Mouse (Mus musculus) heart, postnatal 10 days (tissue): ENCODE measurements at regions not wholly inside any gene's neighbourhood (a gene's known extent, or its start where the extent isn't known, plus 50 kb on each side); places are given as distances from the start of the nearest gene placed in this dataset.

ENCODE experiments used
- DNase-seq, 2 experiments: peaks; one replicate each; pipeline ENCODE4 v3.0.0; 2021
- intact Hi-C: fragments of 180-260 bp; cut with DNase I; formaldehyde crosslinking; loops from one replicate; pipeline ENCODE4 v1.15.1; 2025

- intact Hi-C loops: no loop called here
- DNase-seq: no peak
Measured at GRCm38 (mm10) chr10:118089879-118090278, 51.7 kb upstream of the Mdm1 start.

GRCm38 (mm10) chr10:118091476-118091875 lies 50.1 kb upstream of the Mdm1 start:
- intact Hi-C loops: no loop called here
- no peak for DNase-seq
